Mouse (Mus musculus): ENCODE results near the gene Krt7.

Krt7 gene

DNA sequence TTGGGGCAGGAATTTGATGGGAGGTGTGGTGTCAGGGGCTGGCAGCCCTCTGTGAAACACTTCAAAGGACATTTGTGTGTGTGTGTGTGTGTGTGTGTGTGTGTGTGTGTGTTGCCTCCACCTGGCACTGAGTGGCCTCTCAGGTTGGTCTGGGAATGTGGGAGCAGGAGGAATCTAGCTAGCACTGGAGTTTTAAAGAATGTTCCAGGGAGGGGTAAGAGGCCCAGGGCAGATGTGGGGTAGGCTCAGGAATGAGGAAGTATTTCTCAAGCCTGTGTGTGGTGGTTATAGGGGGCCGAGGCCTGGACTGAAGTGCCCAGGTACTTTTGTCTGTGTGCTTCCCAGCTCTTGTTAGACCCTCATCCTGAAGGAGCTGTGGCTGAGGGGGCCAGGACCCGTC is at the start of gene Krt7:
Gene Krt7, plus strand, starts transcription at position 269 of the 400 bp plus-strand sequence.
- DNase-seq (ENCODE audit: low read depth): no peak

DNA sequence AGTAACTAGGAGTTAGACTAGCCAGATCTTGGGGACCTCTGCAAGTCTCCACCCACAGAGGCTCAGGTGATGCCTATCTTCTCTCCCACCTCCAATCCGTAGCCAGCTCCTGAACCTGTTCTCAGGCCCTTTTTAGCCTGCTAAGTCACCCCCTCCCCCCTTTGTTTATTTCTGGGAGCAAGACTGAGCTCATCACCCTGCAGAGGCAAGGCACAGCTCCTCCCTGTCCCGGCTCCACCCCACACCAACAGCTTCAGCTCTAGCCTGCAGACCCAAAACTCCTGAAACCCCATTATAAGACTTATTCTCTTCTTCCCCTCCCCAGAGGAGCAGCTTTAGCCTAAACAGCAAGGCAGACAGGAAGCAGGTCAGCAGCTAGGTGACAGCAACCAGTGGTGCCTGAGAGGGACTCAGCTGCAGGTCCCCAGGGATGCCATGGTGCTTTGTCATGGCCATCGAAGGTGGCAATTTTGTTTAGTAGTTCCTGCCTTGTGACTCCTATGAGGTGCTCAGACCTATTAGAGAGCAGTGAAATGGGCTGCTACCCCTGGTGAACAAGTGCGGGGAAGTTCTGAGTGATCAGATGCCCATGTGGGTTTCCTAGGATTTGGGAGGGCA is 48.3 kb upstream of the Krt7 start:
- DNase-seq (ENCODE audit: low read depth): no peak

DNA sequence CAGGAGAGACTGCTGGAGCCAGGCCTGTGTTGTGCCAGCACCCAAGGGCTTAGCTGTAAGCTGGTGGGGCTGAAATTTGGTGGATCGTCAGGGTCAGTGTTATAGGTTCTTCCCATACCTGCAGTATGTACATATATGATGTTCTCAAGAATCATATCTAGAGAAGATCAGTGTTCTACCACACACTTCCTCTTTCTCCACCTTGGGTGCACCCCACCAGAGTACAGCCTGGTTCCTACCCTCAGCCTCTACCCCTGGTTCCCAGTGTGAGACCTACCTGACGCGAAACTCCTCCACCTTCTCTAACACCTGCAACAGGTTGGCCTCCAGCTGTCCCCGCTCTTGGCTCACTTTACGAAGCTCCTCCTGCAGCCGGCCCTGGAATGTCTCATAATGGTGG is 46.9 kb upstream of the Krt7 start:
- DNase-seq (ENCODE audit: low read depth): no peak

DNA sequence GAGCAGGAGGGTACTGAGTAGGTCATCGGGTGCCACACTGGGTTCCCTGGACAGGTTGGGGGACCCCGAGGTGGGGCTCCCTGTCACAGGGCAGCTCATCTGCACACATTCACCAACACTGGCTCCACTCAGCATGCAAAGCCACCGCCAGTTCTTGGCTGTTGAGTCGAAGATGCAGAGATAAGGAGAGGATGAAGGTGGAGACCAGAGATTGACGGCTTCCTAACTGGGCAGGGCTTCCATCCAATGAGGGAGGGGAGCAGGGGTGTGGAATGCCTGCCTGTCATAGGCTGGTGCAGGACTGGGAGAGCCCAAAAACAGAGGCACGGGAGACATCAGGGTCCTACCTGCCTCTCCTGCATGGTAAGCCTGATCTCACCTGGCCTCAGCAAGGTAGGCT is 46.4 kb upstream of the Krt7 start:
- DNase-seq (ENCODE audit: low read depth): no peak

DNA sequence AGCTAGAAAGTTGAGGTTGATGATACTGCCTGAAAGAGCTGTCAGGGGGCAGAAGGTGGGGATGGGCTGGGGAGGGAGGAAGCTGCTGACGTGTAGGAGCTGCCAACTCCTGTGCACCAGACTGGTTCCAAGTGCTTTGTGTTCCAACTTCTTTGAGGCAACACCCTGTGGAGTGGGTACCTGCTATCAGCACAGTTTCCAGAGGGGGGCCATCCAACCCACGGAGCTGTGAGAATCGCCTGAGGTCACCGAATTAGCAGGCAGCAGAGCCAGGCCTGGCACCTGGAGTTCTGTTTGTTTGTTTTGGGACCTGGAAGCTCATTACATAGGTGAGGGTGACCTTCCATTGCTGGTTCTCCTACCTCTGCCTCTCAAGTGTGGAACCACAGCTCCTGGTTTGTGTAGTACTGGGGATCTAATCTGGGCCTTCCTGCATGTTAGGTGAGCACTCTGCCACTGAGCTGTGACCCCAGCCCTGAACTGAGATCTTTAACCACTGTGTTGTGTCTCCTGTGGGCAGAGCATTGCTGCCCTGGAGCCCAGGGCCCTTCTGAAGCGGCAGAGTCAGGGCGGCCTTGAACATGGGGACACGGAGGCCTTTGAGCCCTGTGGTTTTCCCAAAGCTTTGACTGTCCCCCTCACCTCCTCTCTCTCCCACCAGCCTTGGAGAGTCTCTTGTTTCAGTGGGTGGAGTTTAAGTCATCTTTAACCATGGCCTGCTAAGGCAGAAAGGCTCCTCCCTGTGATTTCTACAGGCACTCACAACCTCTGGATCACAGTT is 45.8 kb upstream of the Krt7 start:
- DNase-seq (ENCODE audit: low read depth): no peak

DNA sequence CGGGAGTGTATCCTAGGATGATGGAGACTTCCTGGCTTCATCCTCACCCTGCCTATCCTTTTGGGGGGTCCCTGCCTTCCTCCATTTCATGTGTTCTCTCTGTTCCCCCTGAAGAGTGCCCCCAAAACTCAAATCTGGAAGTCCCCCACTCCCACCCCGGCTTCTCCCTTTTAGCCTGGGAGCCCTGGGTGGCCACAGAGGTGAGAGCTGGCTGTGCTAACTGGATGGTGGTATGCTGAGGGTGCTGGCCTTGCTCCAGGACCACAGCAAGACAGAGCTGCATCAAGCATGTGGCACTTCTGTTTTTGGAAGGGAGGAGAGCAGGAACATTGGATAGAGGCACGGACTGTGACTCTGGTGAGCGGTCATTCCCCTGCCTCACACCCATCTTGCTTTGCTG is 45.1 kb upstream of the Krt7 start:
- no peak for DNase-seq (ENCODE audit: low read depth)

DNA sequence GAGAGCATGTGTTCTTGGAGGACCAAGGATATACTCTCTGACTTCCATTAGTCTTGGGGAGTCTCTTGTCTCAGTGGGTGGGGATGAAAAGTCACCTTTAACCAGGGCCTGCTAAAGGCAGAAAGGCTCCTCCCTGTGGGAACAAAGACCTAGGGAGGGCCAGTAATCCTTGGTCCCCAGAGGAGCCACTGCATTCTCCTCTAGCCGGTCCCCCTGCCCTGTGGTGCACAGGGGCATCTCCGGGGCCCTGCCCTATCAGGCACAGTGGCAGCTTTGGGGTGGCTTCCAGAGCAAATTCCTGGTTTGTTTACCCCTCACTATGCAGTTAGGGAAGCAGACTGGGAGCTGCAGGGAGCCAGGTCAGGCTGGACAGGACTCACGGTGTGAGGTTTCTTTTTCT is 44.4 kb upstream of the Krt7 start:
- no peak for DNase-seq (ENCODE audit: low read depth)

DNA sequence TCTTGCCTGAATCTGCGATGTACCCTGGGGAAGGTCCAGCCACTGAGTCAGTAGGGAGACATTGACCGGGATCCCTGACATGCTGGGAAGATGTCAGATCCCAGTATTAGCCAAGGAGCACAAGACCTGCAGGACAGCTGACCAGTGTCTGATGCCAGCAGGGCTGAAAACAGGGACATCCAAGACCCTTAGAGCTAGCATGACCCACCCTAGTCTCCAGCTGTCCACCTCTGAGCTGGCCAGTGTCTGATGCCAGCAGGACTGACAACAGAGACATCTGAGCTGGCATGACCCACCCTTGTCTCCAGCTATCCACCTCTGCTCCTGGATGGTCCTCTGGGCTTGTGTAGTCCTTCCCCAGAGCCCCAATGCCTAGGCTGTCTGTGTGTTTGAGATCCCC is 43.9 kb upstream of the Krt7 start:
- DNase-seq (ENCODE audit: low read depth): no peak

DNA sequence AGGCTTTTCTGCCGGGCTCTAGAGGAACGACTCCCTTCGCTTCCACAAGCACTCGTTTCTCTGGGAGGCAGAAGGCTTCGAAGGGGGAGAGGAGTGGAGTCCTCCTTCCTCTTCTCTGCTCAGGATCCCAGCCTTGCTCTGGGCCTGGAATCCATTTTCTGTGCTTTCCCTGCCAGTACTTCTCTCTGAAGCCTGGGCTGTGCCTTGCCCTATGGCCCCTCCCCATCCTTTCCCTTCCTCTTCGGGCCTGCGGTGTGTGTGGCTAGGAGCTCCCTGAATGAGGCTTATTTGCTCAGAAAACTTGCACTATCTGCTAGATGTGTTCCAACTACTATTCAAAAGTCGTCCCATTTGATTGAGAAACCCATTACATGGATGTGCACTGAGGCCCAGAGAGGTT is 43.3 kb upstream of the Krt7 start:
- DNase-seq (ENCODE audit: low read depth): no peak

DNA sequence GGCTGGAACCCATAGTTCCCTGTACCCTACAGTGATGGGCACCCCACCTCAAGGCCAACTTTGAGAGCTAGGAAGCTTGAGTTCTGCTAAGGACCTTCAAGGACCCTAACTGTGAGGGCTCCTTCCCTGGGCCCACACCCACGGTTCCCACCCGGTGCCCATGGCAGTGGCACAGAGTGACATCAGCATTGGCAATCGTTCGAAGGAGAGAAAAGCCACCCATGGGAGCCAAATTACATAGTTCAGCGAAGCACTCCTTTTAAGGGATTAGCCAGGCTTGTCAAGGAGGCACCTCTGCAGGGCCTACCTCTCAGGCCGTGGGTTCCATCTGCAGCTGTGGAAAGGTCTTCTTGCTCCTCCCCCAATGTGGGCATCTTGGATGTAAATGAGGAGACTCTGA is 42.8 kb upstream of the Krt7 start:
- DNase-seq (ENCODE audit: low read depth): no peak

DNA sequence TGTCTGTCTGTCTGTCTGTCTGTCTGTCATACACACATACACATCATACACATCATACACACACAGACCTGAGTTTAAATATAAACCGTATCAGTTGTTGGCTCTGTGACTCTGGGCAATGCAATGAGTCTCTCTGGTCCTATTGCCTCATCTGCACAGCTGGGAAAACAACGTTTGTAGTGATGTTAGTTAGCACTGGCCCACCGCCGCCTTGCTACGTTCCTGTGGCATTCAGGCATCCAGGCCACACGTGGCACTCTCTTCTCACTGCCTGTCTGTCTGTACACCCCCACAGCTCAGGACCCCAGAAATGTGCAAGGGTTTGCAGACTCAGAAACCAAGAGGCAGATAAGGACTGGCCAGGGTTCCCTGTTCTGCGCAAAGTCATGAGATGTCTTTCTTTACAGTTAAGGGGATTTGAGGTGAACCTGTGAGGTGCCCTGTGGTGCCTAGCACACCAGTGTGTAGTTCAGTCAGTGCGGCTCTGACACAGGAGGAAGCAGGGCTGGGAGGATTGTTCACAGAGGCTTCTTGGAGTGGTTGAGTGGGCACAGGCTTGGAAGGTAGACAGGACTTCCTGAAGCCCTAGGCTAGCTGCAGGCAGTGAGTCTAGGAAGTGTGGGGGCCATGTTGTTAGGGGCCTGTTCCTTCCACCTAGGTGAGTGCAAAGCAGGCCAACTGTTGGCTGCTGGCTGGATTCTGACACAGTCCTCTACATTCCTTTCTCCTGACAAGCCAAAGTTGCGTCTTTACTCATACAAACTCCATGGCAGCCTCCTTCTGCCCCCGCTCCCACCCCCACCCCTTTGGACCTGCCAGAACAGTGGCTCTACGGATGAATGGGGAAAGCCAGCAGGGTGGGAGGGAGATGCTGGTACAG is 42.1 kb upstream of the Krt7 start:
- no peak for DNase-seq (ENCODE audit: low read depth)

DNA sequence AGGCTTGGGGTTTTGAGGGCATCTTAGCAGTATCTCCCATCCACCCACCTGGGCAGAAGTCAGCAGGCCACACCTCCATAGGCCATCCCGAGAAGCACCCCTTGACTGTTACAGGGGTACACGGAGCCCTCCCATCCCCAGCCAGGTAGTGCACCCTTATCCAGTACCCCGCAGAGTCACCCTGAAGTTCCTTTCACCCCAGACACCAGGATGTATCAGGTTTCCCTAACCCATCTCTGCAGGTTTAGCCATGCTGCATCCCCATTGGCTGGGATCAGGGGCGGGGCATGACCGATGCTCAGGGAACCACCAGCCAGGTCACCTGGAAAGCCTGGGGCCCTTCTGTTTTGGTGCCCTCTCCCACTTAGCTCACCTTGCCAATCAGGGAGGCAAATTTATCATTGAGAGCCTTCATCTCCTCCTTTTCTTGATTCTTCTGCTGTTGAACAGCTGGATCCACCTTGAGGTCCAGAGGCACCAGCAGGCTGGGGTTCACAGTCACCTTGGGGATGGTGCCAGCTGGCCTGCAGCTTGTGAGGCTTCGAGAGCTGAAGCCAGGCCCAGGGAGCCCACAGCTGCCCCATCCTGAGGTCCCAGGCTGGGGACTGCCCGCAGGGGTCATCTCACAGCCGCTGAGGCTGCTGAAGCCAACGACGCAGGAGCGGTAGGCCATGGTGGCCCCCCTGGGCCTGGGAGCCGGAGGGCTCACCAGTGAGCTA is 41.3 kb upstream of the Krt7 start:
- DNase-seq (ENCODE audit: low read depth): no peak

DNA sequence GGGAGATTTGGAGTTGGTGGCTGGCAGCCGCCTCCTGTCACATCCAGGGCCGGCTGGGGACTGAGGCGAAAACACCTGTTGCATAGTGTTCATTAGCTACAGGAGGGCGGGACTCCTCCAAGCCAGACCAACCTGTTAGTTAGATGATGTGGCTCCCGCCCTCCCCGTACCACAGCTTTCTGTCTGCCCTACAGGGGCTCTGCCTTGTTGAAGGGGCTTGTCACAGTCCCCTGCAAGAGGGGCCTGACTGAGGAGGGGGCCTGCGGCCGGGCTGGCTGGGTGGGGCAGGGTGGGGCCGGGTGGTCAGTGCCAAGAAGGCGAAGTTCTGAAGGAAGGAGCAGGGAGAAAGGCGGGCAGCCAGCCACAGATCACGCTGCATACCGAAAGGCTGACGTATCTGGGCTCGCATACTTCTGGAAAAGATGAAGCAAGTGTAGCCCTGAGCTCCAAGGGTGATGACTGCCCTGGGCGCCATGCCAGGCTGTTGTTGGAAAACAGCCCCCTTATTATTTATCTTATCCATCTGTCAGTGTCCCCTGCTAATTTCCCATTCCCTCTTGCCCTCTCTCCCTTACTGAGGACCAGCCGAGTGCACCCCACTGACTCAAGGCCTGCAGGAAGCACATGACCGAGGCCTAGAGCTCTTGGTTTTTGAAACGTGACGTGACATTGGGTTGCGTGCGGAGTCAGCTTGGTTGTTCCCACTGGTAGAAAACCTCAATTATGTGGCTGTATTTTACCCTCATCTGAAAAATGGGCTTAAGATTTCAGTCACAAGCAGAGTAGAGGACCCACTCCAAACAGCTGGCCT is 40.5 kb upstream of the Krt7 start, which contains the start of gene Krt80:
Gene Krt80, minus strand, starts transcription at position 62 of the 811 bp plus-strand sequence.
- DNase-seq (ENCODE audit: low read depth): no peak

DNA sequence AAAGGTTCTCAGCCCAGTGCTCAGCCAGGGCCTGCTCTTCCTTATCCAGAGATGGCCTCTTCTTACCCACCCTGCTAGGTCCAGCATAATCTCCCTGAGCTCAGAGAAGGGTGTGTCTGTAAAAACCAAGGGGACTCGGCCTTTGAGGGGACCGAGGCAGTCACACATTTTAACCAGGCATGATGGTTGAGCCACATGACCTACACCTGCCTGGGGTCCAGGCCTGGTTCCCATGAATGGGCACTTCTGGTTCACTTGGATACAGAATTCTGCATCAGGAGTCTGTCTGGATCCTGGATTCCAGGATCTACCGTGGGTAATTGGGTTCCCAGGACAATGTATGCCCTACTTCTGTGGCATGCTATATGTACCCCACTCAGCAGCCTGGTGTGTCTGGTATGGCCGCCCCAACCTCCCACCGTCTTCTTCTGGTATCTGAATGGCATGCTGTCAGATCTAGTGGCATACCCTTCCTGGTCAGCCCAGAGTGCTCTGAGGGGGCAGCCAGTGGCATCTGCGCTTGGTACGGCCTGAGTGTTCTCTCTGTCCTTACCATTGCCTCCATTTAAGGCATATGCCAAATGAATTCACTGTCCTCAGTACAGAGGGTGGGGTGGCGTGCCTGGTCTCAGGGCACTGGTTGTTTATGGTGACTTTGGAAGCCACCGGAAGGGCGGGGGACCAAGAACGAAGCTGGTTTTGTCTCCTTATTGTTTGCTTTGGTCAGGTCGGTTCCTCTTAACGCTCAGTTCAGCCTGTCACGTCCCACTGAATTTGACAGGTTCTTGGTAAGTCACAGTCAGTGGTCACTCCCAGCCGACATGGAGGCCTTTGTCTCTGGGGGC is 39.5 kb upstream of the Krt7 start:
- DNase-seq (ENCODE audit: low read depth): no peak

DNA sequence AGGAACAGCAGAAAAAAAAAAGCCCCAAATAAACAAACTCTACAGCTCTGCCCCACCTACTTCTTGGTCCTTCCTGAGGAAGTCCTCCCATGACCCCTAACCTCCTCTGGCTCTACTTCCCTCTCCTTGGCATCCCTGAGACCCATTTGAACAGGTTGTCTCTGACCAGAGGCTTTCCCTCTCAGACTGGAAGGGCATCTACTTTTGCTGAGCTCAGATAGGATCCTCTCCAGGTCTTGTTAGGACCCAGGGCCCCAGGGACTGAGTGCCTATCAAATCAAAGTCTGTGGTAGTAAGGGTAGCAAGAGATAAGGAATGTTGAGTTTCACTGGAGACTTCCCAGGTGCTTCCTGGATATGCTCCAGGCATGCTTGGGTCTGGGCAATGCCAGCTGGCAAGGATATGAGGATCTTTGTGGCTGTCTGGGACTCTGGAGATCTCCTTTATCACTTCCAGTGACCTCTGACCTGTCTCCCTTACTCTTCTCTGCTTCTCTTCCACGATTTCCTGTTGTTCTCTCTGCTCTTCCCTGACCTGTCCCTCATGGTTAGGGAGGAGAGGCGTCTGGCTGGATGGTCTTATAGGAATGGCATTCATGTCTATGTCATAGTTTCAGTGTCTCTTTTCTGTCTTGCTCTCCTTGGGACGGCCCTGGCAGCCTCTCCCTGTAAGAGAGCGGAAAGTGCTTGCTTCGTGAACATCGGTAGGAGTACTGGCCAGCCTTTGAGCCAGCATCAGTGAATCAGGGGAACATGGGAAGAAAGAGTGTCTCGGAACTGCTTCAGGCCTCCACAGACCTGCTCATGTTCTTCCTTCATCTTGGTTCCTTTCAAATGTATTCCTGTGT is 38.5 kb upstream of the Krt7 start:
- DNase-seq (ENCODE audit: low read depth): no peak

DNA sequence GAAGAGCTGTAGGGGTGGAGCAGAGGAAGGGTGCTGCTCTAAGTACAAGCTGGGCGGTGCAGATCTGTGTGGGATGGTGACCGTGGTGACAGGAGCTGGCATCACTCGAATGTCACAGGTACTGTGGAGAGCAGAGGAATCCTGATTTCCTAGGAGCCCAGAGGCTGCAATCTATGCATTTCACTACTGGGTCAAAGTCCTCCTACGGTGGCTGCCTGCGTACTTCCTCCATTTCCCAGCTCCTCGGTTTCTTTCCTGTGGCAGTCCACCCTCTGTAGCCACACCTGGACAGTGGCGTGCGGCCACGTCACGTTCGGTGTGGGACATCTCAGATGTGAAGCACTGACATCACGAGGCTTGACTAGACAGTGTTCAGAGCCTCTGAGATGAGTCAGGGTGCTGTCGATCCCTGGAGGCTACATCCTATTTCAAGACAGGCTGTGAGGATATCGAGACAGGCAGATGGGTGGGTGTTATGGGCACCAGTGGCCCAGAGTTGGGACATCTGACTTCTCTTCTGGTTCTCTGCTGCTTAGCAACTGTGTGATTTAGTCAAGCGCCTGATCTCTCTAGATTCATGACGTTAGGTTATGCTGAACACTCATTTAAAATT is 37.5 kb upstream of the Krt7 start:
- DNase-seq (ENCODE audit: low read depth): no peak

DNA sequence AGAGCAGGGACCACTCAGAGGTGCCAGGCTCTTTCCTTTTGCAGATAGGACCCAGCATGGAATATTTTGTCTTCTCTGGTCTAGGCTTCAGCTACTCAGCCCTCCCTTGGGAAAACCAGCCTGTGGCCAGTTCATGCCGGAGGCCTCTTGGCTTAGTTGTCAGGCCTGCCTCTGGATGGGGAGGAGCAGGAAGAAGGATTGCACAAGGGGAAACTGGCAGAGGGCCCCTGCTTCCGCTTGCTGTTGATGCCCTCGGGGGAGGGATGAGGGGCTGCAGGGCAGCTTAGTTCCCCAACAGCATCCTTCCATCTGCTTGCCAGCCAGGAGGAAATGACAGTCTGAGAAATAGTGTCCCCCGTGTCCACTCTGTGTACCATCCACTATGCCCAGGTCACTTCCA is 36.0 kb upstream of the Krt7 start:
- no peak for DNase-seq (ENCODE audit: low read depth)

DNA sequence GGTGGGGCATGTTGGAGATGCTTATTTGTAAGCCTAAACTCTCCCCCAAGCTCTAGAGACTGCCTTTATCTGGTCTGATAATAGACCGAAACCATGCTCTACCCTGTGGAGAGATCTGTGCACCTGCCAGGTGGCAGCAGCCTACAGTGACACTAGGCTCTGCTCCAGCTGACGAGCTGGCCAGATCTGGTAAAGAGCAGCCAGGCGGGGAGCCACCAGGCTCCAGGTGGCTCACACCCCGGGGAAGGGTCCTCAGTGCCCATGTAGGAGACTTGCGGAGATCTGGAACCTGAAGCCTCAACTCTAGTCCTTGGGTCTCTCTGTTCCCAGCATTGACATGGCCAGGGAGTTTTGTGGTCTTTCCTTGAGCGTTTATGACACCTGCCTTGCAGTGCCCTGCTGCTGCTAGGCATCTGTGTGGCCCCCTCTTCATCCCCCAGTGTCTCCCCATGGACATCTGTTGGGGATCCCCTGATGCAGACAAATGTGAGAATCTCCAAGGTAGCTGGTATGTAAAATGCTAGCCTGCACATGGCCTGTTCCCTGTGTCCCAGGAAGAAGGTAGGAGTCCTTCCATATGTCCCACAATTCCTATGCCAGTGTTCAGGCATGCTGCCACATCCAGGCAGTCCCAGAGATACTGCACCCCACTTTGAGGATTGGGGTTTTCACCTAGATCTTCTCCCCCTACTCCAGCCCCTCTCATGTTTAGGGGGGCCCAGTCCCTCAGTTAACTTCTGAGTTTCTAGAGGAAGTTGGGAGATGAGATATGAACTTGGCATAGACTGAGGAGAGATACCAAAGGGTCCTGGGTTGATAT is 34.7 kb upstream of the Krt7 start:
- DNase-seq (ENCODE audit: low read depth): no peak
